Mouse (Mus musculus) heart, postnatal 0 days (tissue): Measurements from ENCODE around the gene Med27. TPM values are rescaled to one million over a fixed set of nuclear protein-coding genes. Genes with fewer than 3 reads are reported as not detected.

Experiments
- ATAC-seq: fragments of 200-750 bp; cut with Nextera tagmentation; 2 replicates; pipeline ENCODE4 v1.8.0; 2017; ENCODE audit warnings: low read depth, moderate number of reproducible peaks, moderate library complexity; ENCODE audit not compliant: insufficient read depth
- DNase-seq: peaks from one replicate; pipeline ENCODE4 v3.0.0-alpha.2; 2016; ENCODE audit warnings: low spot score
- H3K27ac ChIP-seq: fragments of 300-500 bp; sonication (generic); 2 replicates; pipeline ENCODE4 v1.5.1; 2014; ENCODE audit warnings: low read depth, mild to moderate bottlenecking
- H3K27me3 ChIP-seq: fragments of 300-500 bp; sonication (generic); 2 replicates; pipeline ENCODE4 v1.6.1; 2014; ENCODE audit warnings: low read length, mixed read lengths; ENCODE audit not compliant: control insufficient read depth, insufficient read depth
- H3K36me3 ChIP-seq: fragments of 300-500 bp; sonication (generic); replicated peaks from 2 replicates; pipeline ENCODE4 v1.6.1; 2014; ENCODE audit warnings: low read length, mixed read lengths; ENCODE audit not compliant: control insufficient read depth, insufficient read depth
- H3K4me1 ChIP-seq: fragments of 300-500 bp; sonication (generic); 2 replicates; pipeline ENCODE4 v1.6.1; 2014; ENCODE audit warnings: antibody characterized with exemption; ENCODE audit not compliant: control insufficient read depth, insufficient read depth
- H3K4me2 ChIP-seq: fragments of 300-500 bp; sonication (generic); 2 replicates; pipeline ENCODE4 v1.6.1; 2014; ENCODE audit warnings: low read depth, mild to moderate bottlenecking, low read length, moderate library complexity
- H3K4me3 ChIP-seq: fragments of 300-500 bp; sonication (generic); 2 replicates; pipeline ENCODE4 v1.5.1; 2014; ENCODE audit warnings: low read depth, low read length
- H3K9ac ChIP-seq: fragments of 300-500 bp; sonication (generic); replicated peaks from 2 replicates; pipeline ENCODE4 v1.6.1; 2014; ENCODE audit warnings: low read depth, low read length, mixed read lengths
- H3K9me3 ChIP-seq: fragments of 300-500 bp; sonication (generic); replicated peaks from 2 replicates; pipeline ENCODE4 v1.6.1; 2016; ENCODE audit warnings: low read length; ENCODE audit not compliant: control insufficient read depth
- CTCF ChIP-seq: IDR thresholded peaks from 2 replicates; pipeline ENCODE4 v1.5.1; 2016; ENCODE audit warnings: antibody characterized with exemption, control low read depth, low read depth
- EP300 ChIP-seq: IDR thresholded peaks from 2 replicates; pipeline ENCODE4 v1.6.1; 2016; ENCODE audit warnings: antibody characterized with exemption, low read depth
- WGBS: fragments of 180-500 bp; shearing (Covaris S2); extraction: QIAGEN DNeasy Blood & Tissue Kit; methylation state at CpG from one replicate; pipeline ENCODE4 v1.1.7; 2014; 5-methylcytosine and 5-hydroxymethylcytosine counted together
- polyA plus RNA-seq: library from polyadenylated mRNA; unstranded; fragments of >200 nt; fragmentation: Nextera tagmentation; extraction: Ambion mirVana; gene quantifications from 2 replicates; pipeline ENCODE4 v1.2.1, GENCODE M21; 2015
- total RNA-seq: library from RNA; depleted of rRNA; stranded (reverse); fragments of >200 nt; gene quantifications from 2 replicates; pipeline ENCODE4 v1.2.3, GENCODE M21; 2014; ENCODE audit warnings: low replicate concordance

Med27 gene
- total and polyA plus RNA-seq, 2 experiments from 2014 or later = 26.6 to 52.6 TPM

GRCm38 (mm10) chr2:29532173-29532572 lies 185.6 kb downstream of the Med27 start:
- H3K27ac ChIP-seq = no peak overlapping the region
- 88% methylated on average over 3 of the region's 3 CpGs for WGBS
- no peak overlapping the region for H3K9ac ChIP-seq
- H3K4me1 ChIP-seq = no peaks in the 10 kb centered on the region
- H3K27me3 ChIP-seq = no peaks in the 10 kb centered on the region
- H3K36me3 ChIP-seq = no peaks in the 10 kb centered on the region
- ATAC-seq (no peak), DNase-seq (no peak)
- H3K9me3 ChIP-seq = no peaks in the 10 kb centered on the region
- TF ChIP-seq EP300 (no peak), CTCF (no peak)
- H3K4me2 ChIP-seq = no peak overlapping the region
- H3K4me3 ChIP-seq = no peak overlapping the region

- no peak for ATAC-seq
- H3K36me3 ChIP-seq = no peaks in the 10 kb centered on the region
- no peaks in the 10 kb centered on the region for H3K4me1 ChIP-seq
- TF ChIP-seq CTCF (no peak), EP300 (no peak)
- H3K27me3 ChIP-seq = no peaks in the 10 kb centered on the region
- no peaks in the 10 kb centered on the region for H3K9me3 ChIP-seq
- 82% methylated on average over 5 of the region's 5 CpGs for WGBS
- no peak for DNase-seq
- H3K27ac ChIP-seq = no peak overlapping the region
- H3K9ac ChIP-seq = no peak overlapping the region
- H3K4me3 ChIP-seq = no peak overlapping the region
- no peak overlapping the region for H3K4me2 ChIP-seq
These were observed 186.3 kb downstream of the Med27 start for GRCm38 (mm10) chr2:29532921-29533320.

- no peak for DNase-seq
- Histone ChIP-seq H3K36me3 (no peaks in the 10 kb centered on the region), H3K27ac (no peak overlapping the region), H3K9me3 (no peaks in the 10 kb centered on the region), H3K4me2 (no peak overlapping the region), H3K9ac (no peak overlapping the region), H3K4me1 (no peaks in the 10 kb centered on the region), H3K4me3 (no peak overlapping the region), H3K27me3 (0 out of 2 replicates have a peak, but pooled peaks cover 5% of the 10 kb centered on the region)
- WGBS = 62% methylated on average over 5 of the region's 5 CpGs
- no peak for ATAC-seq
- TF ChIP-seq EP300 (no peak), CTCF (no peak)
These were observed 189.1 kb downstream of the Med27 start for GRCm38 (mm10) chr2:29535566-29536244.

GRCm38 (mm10) chr2:29536481-29536880 lies 189.9 kb downstream of the Med27 start:
- DNase-seq (no peak), ATAC-seq (no peak)
- no peak overlapping the region for H3K9ac ChIP-seq
- H3K4me2 ChIP-seq = no peak overlapping the region
- H3K4me3 ChIP-seq = no peak overlapping the region
- no peaks in the 10 kb centered on the region for H3K9me3 ChIP-seq
- TF ChIP-seq CTCF = no peak
- TF ChIP-seq EP300 = no peak
- WGBS = 78% methylated on average over 9 of the region's 9 CpGs
- H3K4me1 ChIP-seq = no peaks in the 10 kb centered on the region
- 0 out of 2 replicates have a peak, but pooled peaks cover 5% of the 10 kb centered on the region for H3K27me3 ChIP-seq
- no peak overlapping the region for H3K27ac ChIP-seq
- no peaks in the 10 kb centered on the region for H3K36me3 ChIP-seq

DNA sequence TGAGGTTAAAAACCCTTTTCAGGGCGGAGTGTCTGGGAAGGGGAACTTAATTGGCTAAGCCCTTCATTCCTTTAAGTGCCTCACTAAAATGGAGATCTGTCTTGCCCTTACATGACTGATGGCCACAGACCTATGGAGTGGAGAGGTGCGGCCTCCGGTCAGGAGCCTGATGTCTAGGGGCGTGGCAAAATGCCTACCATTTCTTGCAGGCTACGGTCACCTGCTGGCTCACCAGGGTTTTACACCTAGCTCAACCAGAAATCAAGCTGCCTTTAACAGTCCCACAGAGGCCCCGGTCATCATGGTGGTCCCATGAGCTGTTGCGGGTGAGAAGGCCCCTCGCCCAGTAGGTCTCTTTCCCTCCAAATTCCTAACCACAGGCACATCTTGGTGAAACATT lies 190.7 kb downstream of the Med27 start:
- H3K27ac ChIP-seq = no peak overlapping the region
- no peaks in the 10 kb centered on the region for H3K36me3 ChIP-seq
- H3K9ac ChIP-seq = no peak overlapping the region
- no peak for TF ChIP-seq EP300
- no peak for TF ChIP-seq CTCF
- H3K4me3 ChIP-seq = no peak overlapping the region
- DNase-seq (no peak), ATAC-seq (no peak)
- H3K4me1 ChIP-seq = no peaks in the 10 kb centered on the region
- no peak overlapping the region for H3K4me2 ChIP-seq
- no peaks in the 10 kb centered on the region for H3K9me3 ChIP-seq
- 0 out of 2 replicates have a peak, but pooled peaks cover 5% of the 10 kb centered on the region for H3K27me3 ChIP-seq
- WGBS = 91% methylated on average over 8 of the region's 8 CpGs

- WGBS = 53% methylated on average over 13 of the region's 13 CpGs
These were observed 195.4 kb downstream of the Med27 start for GRCm38 (mm10) chr2:29542039-29542438.

More at GRCm38 (mm10) chr2:29542039-29542438, 195.4 kb downstream of the Med27 start:
- ATAC-seq (no peak), DNase-seq (no peak)
- no peak for TF ChIP-seq EP300
- TF ChIP-seq CTCF = no peak
- H3K9ac ChIP-seq = no peak overlapping the region
- 0 out of 2 replicates have a peak, but pooled peaks cover 8% of the 10 kb centered on the region for H3K27me3 ChIP-seq
- no peak overlapping the region for H3K4me2 ChIP-seq
- H3K27ac ChIP-seq = no peak overlapping the region
- no peaks in the 10 kb centered on the region for H3K4me1 ChIP-seq
- H3K4me3 ChIP-seq = no peak overlapping the region
- no peaks in the 10 kb centered on the region for H3K36me3 ChIP-seq
- H3K9me3 ChIP-seq = no peaks in the 10 kb centered on the region
